Mouse (Mus musculus) heart, postnatal 25 days (tissue): ENCODE measurements around the gene Edrf1. TPM values are rescaled to one million over a fixed set of nuclear protein-coding genes. Genes with fewer than 3 reads are reported as not detected.

Source experiments
- DNase-seq: peaks from one replicate; pipeline ENCODE4 v3.0.0; 2022; ENCODE audit warnings: low spot score
- intact Hi-C: fragments of 180-260 bp; cut with DNase I; formaldehyde crosslinking; loops from one replicate; pipeline ENCODE4 v1.15.1; 2025
- total RNA-seq, 2 experiments: library from RNA; stranded (reverse); gene quantifications; 2 replicates each; pipeline ENCODE4 v1.2.3; 2021

Gene Edrf1
- total RNA-seq, 2 experiments from 2014 or later: 10.9 to 11.8 TPM

- DNase-seq: no peak
- intact Hi-C loops: no loop called here
Observed at GRCm38 (mm10) chr7:133718580-133718979, 81.2 kb downstream of the Edrf1 start.

DNA sequence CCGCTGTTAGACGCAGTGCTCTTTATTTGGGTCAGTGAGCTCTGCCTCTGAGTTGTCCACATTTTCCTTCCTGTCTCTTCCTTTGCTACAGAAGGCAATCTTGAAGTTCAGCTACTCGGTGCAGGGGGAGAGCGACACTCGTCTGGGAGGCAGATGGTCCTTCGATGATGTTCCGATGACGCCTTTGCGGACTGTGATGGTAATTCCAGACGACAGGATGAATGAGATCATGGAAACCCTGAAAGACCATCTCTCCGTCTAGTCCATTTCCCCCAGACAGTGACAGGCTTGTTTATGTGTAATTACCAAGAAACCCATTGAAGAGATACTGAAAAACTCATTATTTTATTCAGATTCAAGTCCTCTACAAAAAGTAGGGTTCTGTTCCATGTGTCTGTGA is 83.3 kb downstream of the Edrf1 start:
- DNase-seq: no peak
- intact Hi-C loops: no loop called here

Other genes with a start within 250 kb of the Edrf1 start
- not detected for gene Tex36, start 35.4 kb upstream of the Edrf1 start, total RNA-seq
- gene Mmp21, start 42.5 kb downstream of the Edrf1 start, total RNA-seq: not detected
- 10 to 100 TPM; 46.5 to 57.3 TPM for gene Bccip, start 71.8 kb downstream of the Edrf1 start, total RNA-seq
- gene Uros, start 72.5 kb downstream of the Edrf1 start, total RNA-seq: 10 to 100 TPM; 19.5 to 20.3 TPM
- gene Fank1, start 139.3 kb downstream of the Edrf1 start, total RNA-seq: not detected
- gene Dhx32, start 145.2 kb downstream of the Edrf1 start, total RNA-seq: 10 to 100 TPM; 33.7 to 35.7 TPM